Mouse (Mus musculus): ENCODE data around the gene Rnf39. TPM values are rescaled to one million over a fixed set of nuclear protein-coding genes. Genes with fewer than 3 reads are reported as not detected.

The Rnf39 gene
- total RNA-seq, 2 experiments from 2014 or later = 0.22 to 0.43 TPM

DNA sequence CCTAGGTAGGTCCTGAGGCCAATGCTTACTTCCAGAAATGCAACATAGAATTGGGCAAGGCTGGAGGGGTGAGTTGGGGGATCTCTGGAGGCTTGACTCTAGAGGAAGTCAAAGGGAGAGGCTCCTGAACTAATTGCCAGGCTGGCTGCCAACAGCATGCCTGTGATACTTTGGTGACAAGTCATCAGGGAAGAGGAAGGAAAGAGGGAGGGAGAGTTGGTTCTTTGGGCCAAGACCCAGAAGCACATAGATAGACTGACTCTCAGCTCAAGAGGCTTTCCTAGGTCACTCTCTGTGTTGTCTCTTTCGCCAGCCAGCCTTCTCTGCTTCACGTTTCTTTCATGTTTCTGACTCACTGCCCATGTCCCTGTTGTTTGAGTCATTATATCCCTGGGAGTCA is 10.9 kb upstream of the Rnf39 start:
- peak; percentile 68 to 72 for DNase-seq
- intact Hi-C loops (cut with DNase I) = loop anchor here (2.0 kb wide), 1 partner anchor 15 kb away; no protein-coding TSS in a partner anchor

DNA sequence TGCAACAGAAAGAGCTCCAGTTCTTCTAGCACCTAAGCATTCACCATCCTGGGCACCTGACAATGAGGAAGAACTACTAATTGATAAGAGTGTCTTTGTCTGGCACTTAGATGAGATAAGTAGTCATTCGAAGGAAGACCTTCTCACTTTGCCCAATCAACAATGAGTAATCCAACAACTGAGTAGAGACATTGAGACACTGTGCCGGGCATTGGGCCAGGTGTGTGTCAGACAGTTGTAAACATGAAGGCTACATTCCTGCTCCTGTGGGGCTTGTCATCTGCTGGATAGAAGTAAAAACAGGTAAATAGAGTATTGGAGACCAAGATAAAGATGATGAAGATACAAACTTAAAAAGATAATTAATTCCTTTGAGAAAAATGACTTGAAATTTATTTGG is 4.7 kb upstream of the Rnf39 start:
- no peak for DNase-seq
- intact Hi-C loops (cut with DNase I) = no loop called here

DNA sequence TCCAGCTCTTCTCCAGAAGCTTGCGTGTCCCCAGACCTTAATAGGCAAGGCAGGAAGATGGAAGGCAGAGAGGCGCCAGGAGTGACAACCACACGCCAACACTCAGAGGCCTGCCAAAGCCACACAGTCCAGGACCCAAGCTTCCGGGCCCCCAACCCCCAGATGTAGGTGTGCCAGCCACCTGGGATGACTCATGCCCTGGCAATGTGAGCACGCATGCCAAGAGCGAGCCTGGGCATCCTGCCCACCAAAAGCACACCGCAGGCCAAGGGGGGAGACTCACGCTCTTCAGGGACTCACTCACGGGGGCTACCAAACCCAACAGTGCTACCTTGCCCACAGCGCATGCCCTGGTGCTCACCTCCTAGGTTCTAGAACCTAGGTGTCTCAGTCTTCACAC is 327 bp upstream of the Rnf39 start:
- peak; percentile 67 to 68 for DNase-seq

DNA sequence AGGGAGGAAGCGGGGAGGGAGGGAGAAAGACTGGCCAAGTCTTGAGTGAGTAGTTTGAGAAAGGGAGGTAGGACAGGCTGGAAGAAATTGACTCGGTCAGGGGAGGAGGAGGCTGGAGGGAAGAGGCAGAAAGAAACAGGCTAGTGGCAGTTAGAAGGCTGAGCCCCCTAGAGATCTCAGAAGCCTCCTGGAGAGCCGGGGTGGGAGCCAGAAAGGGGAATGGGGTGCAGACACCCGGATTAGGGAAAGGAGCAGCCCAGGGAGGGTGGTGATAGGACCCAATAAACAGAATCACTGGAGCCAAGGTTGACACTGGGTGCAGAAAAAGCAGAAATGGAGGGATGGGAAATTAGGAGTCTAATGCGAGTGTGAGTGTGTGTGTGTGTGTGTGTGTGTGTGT is 973 bp downstream of the Rnf39 start:
- no peak for DNase-seq
- intact Hi-C loops (cut with DNase I) = no loop called here

More for the DNA sequence above, 327 bp upstream of the Rnf39 start:
- intact Hi-C loops (cut with DNase I) = no loop called here

DNA sequence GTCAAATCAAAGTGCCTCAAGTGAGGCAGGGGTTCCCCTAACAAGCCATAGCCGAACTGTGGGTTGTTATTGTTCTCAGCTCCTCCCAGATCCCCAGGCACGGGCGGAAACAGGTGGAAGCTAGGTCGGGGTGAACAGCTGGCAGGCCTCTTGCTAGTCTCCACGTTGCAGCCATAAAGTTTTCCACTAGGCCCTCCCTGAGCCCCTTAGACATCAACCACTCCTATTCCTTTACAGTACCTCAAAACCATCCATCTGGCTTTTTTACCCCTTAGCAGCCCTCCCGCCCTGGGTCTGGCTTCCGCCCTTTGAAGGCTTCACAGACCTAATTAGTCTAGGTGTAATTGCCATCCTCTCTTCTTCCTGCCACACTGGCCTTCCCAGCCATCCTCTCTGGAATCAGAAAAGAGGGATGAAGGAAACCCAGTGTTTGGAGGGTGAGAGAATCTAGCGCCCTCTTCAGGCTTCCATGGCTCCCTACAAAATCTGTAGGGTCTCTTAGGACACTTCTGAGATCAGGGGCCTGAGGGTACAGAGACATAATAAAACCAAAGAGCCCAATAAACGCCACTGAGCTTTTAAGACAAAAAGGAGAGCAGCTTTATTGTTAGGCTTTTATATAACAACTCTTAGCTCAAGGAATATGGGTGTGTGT is 1.5 kb downstream of the Rnf39 start:
- intact Hi-C loops (cut with DNase I) = no loop called here
- no peak for DNase-seq

DNA sequence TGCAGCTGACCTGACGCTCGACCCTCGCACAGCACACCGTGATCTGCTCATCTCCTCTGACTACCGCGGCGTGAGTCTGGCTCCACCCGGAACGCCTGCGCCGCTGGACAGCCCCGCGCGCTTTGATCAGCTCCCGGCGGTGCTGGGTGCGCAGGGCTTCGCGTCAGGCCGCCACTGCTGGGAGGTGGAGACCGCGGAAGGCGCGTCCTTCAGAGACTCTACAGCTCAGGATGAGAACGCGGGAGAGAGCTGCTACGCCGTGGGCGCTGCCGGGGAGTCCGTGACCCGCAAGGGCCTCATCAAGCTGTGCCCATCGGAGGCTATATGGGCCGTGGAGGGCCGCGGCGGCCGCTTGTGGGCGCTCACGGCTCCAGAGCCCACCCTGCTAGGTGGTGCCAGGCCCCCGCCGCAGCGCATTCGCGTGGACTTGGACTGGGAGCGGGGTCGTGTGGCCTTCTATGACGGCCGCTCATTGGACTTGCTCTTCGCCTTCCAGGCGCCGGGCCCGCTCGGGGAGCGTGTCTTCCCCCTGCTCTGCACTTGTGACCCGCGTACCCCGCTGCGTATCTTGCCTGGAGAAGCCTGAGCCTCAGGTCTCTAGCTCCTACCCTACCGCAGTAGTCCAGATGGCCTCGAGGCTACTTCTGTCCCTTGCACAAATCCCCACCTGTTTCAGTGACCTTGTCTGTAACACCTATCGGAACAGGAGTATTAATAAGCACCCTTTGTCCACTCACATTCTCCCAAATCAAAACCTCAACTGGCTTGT is 4.5 kb downstream of the Rnf39 start:
- intact Hi-C loops (cut with DNase I) = loop anchor here (2.0 to 5.0 kb wide), 2 partner anchors 16 to 50 kb away; no protein-coding TSS in a partner anchor
- peak; percentile 55 to 59 for DNase-seq

DNA sequence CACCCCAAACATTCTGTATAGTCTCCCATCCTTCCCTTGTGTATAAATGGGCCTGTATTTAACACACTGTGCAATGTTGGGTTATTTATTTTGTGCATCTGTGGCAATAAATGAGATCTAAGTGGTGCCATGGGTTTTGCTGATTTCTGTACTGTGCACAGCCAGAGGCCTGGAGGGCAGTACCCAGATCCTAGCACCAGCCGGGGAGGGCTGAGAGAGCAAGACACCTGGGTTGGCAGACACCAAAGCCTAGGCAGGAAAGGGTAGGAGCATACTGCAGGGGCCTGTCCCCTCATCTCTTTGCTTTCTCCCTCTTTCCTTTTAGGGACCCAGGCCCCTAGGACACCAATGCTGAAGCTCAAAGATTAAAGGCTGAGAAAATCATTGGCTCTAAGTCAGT is 5.6 kb downstream of the Rnf39 start:
- no peak for DNase-seq
- intact Hi-C loops (cut with DNase I) = loop anchor here (5.0 kb wide), 1 partner anchor 49 kb away; no protein-coding TSS in a partner anchor

DNA sequence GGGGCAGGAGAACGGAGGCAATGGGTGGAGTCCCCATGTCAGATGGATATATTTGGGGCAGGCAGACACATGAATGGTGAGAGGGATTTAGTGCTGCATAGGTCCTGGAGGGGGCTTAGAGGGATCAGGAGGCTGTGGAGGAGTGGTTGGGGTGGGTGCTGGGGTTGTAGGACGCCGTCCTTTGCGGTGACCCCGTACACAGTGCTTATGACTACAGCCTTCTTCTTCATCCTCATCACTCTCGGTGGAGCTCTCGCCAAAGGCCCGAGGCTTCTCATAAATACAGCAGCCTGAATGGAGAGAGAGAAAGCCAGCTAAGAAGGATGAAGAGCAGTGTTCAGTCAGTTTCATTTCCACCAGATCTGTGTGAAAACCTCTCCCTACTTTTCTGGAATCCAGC is 6.5 kb downstream of the Rnf39 start:
- no peak for DNase-seq
- intact Hi-C loops (cut with DNase I) = loop anchor here (5.0 kb wide), 1 partner anchor 48 kb away; no protein-coding TSS in a partner anchor

DNA sequence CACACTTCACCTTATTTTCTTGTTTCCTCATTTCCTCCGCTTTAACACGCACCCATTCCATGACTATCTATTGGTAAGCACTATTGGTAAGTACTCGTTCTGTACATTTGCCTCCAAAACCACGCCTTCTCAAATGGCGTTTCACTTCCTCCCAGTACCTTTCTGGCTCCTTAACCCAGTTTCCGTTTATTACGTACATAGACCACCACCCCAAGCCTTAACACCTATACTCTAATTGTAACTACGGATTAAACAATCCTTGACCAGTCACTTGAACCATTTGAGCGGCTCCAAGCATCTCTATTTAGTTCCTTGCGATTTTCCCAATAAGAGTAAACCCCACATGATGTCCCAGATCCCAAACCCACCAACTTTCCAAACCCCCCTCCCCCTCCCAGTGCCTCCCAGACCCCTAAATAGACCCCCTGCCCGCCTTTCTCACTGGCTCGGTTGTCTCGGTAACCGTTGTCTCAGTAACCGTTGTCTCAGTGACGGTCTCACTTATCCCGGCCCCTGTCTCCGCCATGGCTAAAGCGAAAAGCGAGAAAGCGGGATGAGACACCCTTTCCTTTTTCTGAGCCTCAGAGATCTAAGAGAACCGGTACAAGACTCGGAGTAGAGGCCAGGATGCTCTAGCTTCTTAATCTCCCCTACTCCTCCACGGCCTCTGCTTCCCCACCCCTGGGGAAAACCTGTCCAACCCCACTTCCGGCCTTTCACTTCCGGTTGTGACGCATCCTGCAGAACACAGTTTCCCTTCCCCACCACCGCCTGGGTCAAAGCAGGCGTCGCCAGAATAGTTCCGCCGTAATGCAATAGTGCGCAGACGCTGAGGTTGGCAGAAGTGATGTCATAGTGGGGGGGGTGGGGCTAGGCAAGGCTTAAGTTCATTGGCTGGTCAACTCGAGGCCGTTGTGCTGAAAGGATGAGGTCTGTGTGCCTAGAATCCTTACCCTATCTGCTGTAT is 8.5 kb downstream of the Rnf39 start, which contains the start of gene Ppp1r11:
Gene Ppp1r11 (minus strand): TSS at position 761 of the 967 bp plus-strand sequence.
- intact Hi-C loops (cut with DNase I) = no loop called here
- DNase-seq = peak; percentile 97

DNA sequence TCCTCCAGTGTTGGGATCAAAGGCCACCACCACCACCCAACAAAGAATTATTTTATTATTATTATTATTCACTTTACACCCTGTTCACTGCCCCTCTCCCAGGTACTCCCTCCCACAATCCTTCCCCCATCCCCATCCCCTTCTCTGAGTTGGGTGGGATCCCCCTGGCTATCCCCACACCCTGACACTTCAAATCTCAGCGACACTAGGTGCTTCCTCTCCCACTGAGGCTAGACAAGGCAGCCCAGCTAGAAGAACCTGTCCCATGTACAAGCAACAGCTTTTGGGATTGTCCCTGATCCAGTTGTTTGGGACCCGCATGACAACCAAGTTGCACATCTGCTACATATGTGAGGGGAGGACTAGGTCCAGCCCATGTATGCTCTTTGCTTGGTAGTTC is 9.9 kb downstream of the Rnf39 start:
- intact Hi-C loops (cut with DNase I) = no loop called here
- no peak for DNase-seq

DNA sequence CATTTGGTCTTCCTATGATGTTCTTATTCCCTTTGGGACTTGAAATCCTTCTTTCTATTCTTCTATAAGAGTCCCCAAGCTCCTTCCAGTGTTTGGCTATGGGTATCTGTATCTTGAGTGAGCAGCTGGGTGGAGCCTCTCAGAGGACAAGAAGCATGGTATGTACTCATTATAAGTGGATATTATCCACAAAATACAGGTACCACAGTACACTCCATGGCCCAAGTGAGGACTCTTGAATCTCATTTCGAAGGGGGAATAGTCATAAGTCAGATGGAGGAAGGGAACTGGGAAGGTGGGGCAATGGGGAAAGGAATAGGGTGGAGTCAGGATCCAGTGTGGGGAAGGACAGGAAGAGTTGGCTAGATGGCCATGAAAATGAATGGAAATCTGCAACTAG is 10.3 kb downstream of the Rnf39 start:
- intact Hi-C loops (cut with DNase I) = no loop called here
- DNase-seq = no peak

DNA sequence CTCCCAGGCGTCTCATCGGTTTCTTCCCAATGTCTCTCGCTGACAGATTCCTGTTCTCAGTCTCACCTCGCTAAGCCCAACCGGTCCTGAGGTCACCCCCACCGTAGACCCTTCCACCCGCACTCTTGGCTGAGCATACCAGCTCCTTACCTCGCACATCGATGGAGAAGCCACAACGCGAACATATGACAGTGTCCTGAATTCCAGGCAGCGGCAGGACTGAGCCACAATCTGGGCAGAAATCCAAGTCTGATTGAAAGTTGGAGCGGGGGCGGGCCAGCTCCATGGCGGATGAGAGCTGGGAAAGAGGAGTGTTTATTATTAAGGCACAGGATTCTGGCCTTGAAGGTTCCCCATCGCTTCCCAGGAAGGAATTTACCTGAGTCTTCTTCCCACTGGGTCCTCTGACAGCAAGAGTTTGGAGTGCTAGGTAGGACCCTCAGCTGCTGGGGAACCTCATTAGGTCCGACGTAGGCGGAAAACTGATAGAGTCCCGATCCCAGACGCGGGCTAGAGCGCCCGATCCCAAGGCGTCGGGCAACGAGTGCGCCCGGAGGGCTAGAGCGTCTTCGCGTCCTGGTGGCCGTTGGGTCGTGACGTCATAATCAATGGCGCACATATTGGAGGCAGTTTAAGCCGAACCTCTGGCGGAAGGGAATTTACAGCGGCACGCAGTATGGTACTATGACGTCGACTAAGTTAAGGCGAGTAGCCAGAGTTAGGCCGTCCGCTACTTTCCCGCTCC is 15.5 kb downstream of the Rnf39 start, which contains the start of the genes Znrd1 and Znrd1as:
Gene Znrd1 (minus strand): TSS at position 561 of the 745 bp plus-strand sequence.
Gene Znrd1as (plus strand): TSS at position 594 of the 745 bp plus-strand sequence.
- peak; percentile 96 for DNase-seq
- intact Hi-C loops (cut with DNase I) = loop anchor here (5.0 kb wide), 3 partner anchors 41 to 121 kb away; partner anchors contain the start of genes Gabbr1 and Trim26

DNA sequence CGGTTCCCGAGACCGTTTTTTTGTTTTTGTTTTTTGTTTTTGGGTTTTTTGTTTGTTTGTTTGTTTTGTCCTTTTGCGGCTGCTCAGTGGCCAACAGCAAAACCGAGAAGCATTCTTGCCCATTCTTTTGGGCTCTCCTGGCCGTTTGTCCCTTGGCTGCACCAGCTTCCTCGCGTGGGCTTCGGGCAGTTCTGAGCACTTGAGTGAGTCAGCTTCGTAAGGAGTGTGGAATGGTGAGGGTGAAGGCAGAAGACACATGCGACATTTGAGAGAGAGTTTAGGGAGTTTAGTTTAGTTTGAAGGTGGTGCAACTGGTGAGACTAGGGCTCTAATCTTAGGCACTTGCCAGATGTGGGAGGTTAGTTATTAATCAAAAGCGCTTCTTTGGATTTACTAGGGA is 16.2 kb downstream of the Rnf39 start:
- no peak for DNase-seq
- intact Hi-C loops (cut with DNase I) = loop anchor here (5.0 kb wide), 3 partner anchors 42 to 122 kb away; partner anchors contain the start of genes Gabbr1 and Trim26

DNA sequence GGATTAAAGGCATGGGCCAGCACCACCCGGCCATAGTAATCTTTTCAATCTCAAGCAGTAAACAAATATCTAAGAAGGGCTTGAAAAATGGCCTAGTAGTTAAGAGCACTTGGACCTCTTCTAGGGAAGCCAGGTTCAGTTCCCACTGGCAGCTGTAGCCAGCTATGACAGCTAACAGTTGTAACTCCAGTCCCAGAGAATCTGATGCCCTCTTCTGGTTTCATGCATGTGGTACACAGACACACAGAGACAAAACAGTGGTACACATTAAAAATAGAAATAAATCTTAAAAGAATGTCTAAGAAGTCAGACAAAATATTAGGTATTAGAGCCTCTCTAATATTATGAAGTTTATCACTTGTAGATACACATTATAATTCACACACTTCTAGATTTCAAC is 18.4 kb downstream of the Rnf39 start:
- no peak for DNase-seq

DNA sequence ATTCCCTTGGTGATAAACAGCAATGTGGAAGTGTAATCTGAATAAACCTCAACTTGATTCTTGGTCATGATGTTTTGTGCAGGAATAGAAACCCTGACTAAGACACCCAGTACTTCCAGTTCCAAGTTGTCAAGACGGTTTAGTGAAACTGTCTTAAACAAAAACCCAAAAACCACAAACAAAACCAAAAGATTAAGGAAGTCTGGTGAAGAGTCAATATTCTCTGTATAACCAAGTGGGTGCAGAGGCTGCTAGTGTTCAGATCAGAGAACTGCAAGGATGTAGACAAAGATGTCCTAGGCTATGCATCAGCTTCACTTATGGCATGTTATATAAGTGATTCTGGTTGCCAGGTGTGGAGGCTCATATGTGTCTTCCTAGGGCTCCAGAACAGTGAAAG is 24.2 kb downstream of the Rnf39 start:
- intact Hi-C loops (cut with DNase I) = no loop called here

More for the DNA sequence above, 18.4 kb downstream of the Rnf39 start:
- intact Hi-C loops (cut with DNase I) = no loop called here

DNA sequence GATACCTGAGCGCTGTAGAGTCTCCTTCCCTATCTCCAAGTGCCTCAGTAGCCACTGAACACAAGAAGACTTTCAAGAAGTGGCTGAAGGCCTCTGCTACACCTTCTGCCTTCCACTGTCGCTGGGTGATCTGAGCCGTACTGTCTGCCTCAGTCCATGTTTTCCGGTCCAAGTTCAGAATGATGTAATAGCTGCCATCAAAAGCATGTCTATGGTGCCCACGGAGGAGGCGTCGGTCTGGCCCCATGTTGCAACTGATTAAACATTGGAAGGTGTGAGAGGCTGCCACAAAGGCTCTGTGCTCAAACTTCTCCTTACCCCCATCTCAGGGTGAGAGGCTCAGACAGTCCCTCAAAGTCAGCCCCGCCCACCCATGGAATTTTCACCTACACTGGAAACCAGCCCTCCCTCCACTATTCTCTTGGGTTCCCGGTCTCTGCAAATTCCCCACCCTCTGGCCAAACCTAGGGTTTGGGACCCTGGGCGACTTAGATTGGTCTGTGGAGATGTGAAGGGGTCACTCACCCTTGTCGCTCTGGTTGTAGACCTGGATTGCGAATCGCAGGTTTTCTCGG is 27.7 kb downstream of the Rnf39 start:
- intact Hi-C loops (cut with DNase I) = no loop called here
- DNase-seq = no peak

More for the DNA sequence above, 24.2 kb downstream of the Rnf39 start:
- DNase-seq = no peak

DNA sequence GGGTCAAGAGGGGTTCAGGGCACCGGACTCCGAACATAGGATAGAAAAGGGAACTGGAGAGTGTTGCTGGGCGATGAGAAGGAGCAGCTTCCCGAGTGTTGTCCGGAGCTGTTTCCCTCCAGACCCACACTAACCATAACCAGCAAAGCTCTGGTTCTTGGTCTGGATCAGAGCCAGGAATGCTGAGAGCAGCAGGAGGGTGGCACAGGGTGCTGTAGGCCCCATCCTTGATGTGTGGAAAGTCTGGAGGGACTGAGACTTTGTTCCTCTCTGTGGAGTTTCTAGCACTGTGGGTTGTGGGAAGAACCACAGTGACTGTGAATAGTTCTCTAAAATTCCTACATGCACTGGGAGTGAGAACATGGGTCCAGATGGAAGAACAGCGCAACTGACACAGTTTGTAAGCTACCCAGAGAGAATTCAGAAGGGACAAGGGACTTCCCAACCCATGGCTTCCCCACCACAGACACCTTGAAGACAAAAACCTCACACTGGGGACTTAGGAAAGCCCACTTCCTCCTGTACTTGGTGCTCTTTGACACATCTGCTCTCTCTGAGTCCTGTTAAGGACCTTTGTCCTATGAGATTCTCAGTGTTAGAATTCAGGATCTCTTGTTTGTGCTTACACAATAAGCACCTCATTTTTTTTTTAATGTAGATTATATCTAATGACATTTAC is 28.6 kb downstream of the Rnf39 start:
- DNase-seq = no peak
- intact Hi-C loops (cut with DNase I) = no loop called here

DNA sequence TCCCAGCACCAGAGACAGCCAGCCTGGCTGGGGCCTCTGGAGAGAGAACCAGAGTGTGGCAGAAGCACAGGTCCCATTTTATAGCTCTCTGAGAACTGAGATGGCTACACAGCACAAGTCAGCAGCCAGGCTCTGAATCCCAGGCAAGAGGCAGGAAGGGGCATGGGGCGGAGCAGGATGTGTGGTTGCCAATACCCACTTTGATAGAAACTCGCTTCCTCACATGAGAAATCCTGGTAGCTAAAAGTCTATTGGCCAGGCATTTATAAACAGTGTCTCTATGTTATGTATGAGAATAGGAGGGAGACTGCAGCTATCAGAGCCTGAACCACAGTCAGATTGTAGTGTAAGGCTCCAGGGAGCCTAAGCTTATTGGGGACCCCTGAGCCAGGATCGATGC is 30.1 kb downstream of the Rnf39 start:
- intact Hi-C loops (cut with DNase I) = no loop called here

More for the DNA sequence above, 30.1 kb downstream of the Rnf39 start:
- no peak for DNase-seq
